Mouse (Mus musculus): ENCODE results near the gene Slc1a7. TPM values are rescaled to one million over a fixed set of nuclear protein-coding genes. Genes with fewer than 3 reads are reported as not detected.

Slc1a7 gene
- total and polyA plus RNA-seq, 3 experiments, result 0.21 to 1.9 (median 0.32) TPM

GRCm38 (mm10) chr4:107923803-107924194 lies 44.3 kb upstream of the Slc1a7 start:
- WGBS, result 32% methylated on average over 7 of the region's 7 CpGs
- Histone ChIP-seq H3K9ac (ENCODE audit: low read depth, low read length) (no peak overlapping the region), H3K27ac (peak overlapping the region; percentile 96), H3K27me3 (ENCODE audit: control insufficient read depth, insufficient read depth, low read length) (no peaks in the 10 kb centered on the region), H3K4me1 (ENCODE audit: control insufficient read depth, insufficient read depth, low read length) (peaks cover 17% of the 10 kb centered on the region), H3K36me3 (ENCODE audit: control insufficient read depth, insufficient read depth, low read length) (peaks cover 14% of the 10 kb centered on the region), H3K4me3 (peak overlapping the region; percentile 73), H3K79me2 (replicated peaks; ENCODE audit: control insufficient read depth, insufficient read depth, low read length) (peaks cover 2% of the 10 kb centered on the region; the same call in 1 of the 2 replicates)
- intact Hi-C loops (cut with DNase I), result loop anchor here (2.0 kb wide), 1 partner anchor 35 kb away; the partner anchor contains the start of gene 0610037L13Rik
- DNase-seq, result no peak
- TF ChIP-seq POLR2A (IDR thresholded peaks at IDR 0.05; ENCODE audit: insufficient read depth, low read depth, low read length), result no peak
- no peak for TF ChIP-seq CTCF (IDR thresholded peaks at IDR 0.05)
- no peak for TF ChIP-seq EP300 (IDR thresholded peaks at IDR 0.05; ENCODE audit: insufficient read depth, low read depth, low read length)

- DNase-seq, result no peak
- TF ChIP-seq CTCF (IDR thresholded peaks at IDR 0.05) (no peak), EP300 (IDR thresholded peaks at IDR 0.05; ENCODE audit: insufficient read depth, low read depth, low read length) (no peak), POLR2A (IDR thresholded peaks at IDR 0.05; ENCODE audit: insufficient read depth, low read depth, low read length) (no peak)
- no peak overlapping the region for H3K27ac ChIP-seq
- no peaks in the 10 kb centered on the region for H3K4me1 ChIP-seq (ENCODE audit: control insufficient read depth, insufficient read depth, low read length)
- 67% methylated on average over 2 of the region's 2 CpGs for WGBS
- no peak overlapping the region for H3K4me3 ChIP-seq
- no peaks in the 10 kb centered on the region for H3K27me3 ChIP-seq (ENCODE audit: control insufficient read depth, insufficient read depth, low read length)
- no peaks in the 10 kb centered on the region for H3K79me2 ChIP-seq (replicated peaks; ENCODE audit: control insufficient read depth, insufficient read depth, low read length)
- no peak overlapping the region for H3K9ac ChIP-seq (ENCODE audit: low read depth, low read length)
- intact Hi-C loops (cut with DNase I), result no loop called here
- no peaks in the 10 kb centered on the region for H3K36me3 ChIP-seq (ENCODE audit: control insufficient read depth, insufficient read depth, low read length)
These were observed 39.9 kb upstream of the Slc1a7 start for GRCm38 (mm10) chr4:107928269-107928668.

- intact Hi-C loops (cut with DNase I), result no loop called here
- Histone ChIP-seq H3K36me3 (ENCODE audit: control insufficient read depth, insufficient read depth, low read length) (no peaks in the 10 kb centered on the region), H3K9ac (ENCODE audit: low read depth, low read length) (no peak overlapping the region), H3K4me1 (ENCODE audit: control insufficient read depth, insufficient read depth, low read length) (no peaks in the 10 kb centered on the region), H3K79me2 (replicated peaks; ENCODE audit: control insufficient read depth, insufficient read depth, low read length) (no peaks in the 10 kb centered on the region), H3K27me3 (ENCODE audit: control insufficient read depth, insufficient read depth, low read length) (no peaks in the 10 kb centered on the region), H3K4me3 (no peak overlapping the region), H3K27ac (no peak overlapping the region)
- WGBS, result 80% methylated on average over 2 of the region's 2 CpGs
- TF ChIP-seq POLR2A (IDR thresholded peaks at IDR 0.05; ENCODE audit: insufficient read depth, low read depth, low read length) (no peak), CTCF (IDR thresholded peaks at IDR 0.05) (no peak), EP300 (IDR thresholded peaks at IDR 0.05; ENCODE audit: insufficient read depth, low read depth, low read length) (no peak)
- DNase-seq, result no peak
These were observed 39.4 kb upstream of the Slc1a7 start for GRCm38 (mm10) chr4:107928726-107929125.

DNA sequence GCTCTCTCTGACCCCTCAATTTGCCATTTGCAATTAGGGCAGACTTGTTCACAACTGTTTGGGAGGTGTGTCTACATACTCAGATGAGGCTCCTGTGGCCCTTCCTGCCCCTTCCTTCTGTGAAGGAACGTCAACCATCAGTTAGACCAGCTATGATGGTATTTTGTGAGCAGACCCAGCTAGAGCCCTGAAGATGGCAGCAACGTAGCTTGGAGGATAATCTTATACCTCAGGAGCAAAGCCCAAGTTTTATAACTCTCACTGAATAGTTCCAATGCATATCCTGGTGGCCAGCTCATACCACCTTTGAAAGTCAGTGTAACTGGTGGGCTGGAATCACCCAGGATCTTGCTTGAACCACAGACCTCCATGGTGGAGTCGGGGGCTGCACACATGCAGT lies 36.7 kb upstream of the Slc1a7 start:
- Histone ChIP-seq H3K4me1 (ENCODE audit: control insufficient read depth, insufficient read depth, low read length) (no peaks in the 10 kb centered on the region), H3K27me3 (ENCODE audit: control insufficient read depth, insufficient read depth, low read length) (no peaks in the 10 kb centered on the region), H3K27ac (no peak overlapping the region), H3K4me3 (no peak overlapping the region), H3K36me3 (ENCODE audit: control insufficient read depth, insufficient read depth, low read length) (no peaks in the 10 kb centered on the region), H3K9ac (ENCODE audit: low read depth, low read length) (no peak overlapping the region), H3K79me2 (replicated peaks; ENCODE audit: control insufficient read depth, insufficient read depth, low read length) (no peaks in the 10 kb centered on the region)
- no peak for DNase-seq
- WGBS, result 75% methylated on average over 3 of the region's 3 CpGs
- no peak for TF ChIP-seq POLR2A (IDR thresholded peaks at IDR 0.05; ENCODE audit: insufficient read depth, low read depth, low read length)
- TF ChIP-seq CTCF (IDR thresholded peaks at IDR 0.05), result no peak
- no peak for TF ChIP-seq EP300 (IDR thresholded peaks at IDR 0.05; ENCODE audit: insufficient read depth, low read depth, low read length)
- intact Hi-C loops (cut with DNase I), result no loop called here

DNA sequence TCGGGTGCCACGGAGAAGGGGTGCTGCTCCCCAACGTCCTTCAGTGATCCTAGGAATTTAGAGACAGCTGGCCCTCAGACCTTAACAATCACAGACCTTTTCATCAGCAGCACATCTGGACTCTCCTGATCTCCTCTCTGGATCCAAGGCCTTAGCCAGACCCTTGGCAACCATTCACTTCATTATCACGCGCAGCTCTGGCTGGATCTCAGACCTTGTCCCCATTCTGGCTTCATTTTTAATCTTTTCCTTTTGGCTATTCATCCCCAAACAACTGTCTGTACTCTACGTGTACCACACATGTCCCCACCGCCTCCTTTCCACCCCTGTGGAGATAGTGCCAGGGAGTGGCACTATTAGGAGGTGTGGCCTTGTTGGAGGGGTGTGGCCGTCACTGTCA lies 34.9 kb upstream of the Slc1a7 start:
- peak in 1 of 2 experiments; percentile 22 for DNase-seq
- intact Hi-C loops (cut with DNase I), result no loop called here
- Histone ChIP-seq H3K27ac (no peak overlapping the region), H3K36me3 (ENCODE audit: control insufficient read depth, insufficient read depth, low read length) (no peaks in the 10 kb centered on the region), H3K79me2 (replicated peaks; ENCODE audit: control insufficient read depth, insufficient read depth, low read length) (no peaks in the 10 kb centered on the region), H3K27me3 (ENCODE audit: control insufficient read depth, insufficient read depth, low read length) (no peaks in the 10 kb centered on the region), H3K4me1 (ENCODE audit: control insufficient read depth, insufficient read depth, low read length) (peaks cover 3% of the 10 kb centered on the region), H3K9ac (ENCODE audit: low read depth, low read length) (no peak overlapping the region), H3K4me3 (no peak overlapping the region)
- WGBS, result 67% methylated on average over 8 of the region's 8 CpGs
- TF ChIP-seq POLR2A (IDR thresholded peaks at IDR 0.05; ENCODE audit: insufficient read depth, low read depth, low read length) (no peak), CTCF (IDR thresholded peaks at IDR 0.05) (no peak), EP300 (IDR thresholded peaks at IDR 0.05; ENCODE audit: insufficient read depth, low read depth, low read length) (no peak)

GRCm38 (mm10) chr4:107935254-107935653 lies 32.9 kb upstream of the Slc1a7 start:
- intact Hi-C loops (cut with DNase I), result loop anchor here (5.0 kb wide), 1 partner anchor 392 kb away; the partner anchor contains the start of gene Coa7
- no peaks in the 10 kb centered on the region for H3K27me3 ChIP-seq (ENCODE audit: control insufficient read depth, insufficient read depth, low read length)
- H3K9ac ChIP-seq (ENCODE audit: low read depth, low read length), result no peak overlapping the region
- 60% methylated on average over 3 of the region's 3 CpGs for WGBS
- H3K4me1 ChIP-seq (ENCODE audit: control insufficient read depth, insufficient read depth, low read length), result peaks cover 3% of the 10 kb centered on the region
- H3K79me2 ChIP-seq (replicated peaks; ENCODE audit: control insufficient read depth, insufficient read depth, low read length), result no peaks in the 10 kb centered on the region
- DNase-seq, result no peak
- no peak overlapping the region for H3K27ac ChIP-seq
- H3K36me3 ChIP-seq (ENCODE audit: control insufficient read depth, insufficient read depth, low read length), result no peaks in the 10 kb centered on the region
- TF ChIP-seq EP300 (IDR thresholded peaks at IDR 0.05; ENCODE audit: insufficient read depth, low read depth, low read length) (no peak), POLR2A (IDR thresholded peaks at IDR 0.05; ENCODE audit: insufficient read depth, low read depth, low read length) (no peak), CTCF (IDR thresholded peaks at IDR 0.05) (no peak)
- no peak overlapping the region for H3K4me3 ChIP-seq
